Mouse (Mus musculus) lung, postnatal 0 days (tissue): ENCODE data around the gene Il4ra. TPM values are rescaled to one million over a fixed set of nuclear protein-coding genes. Genes with fewer than 3 reads are reported as not detected.

Source experiments
- ATAC-seq: fragments of 200-750 bp; cut with Nextera tagmentation; 2 replicates; pipeline ENCODE4 v1.8.0; 2017; ENCODE audit warnings: moderate library complexity
- DNase-seq: peaks from one replicate; pipeline ENCODE4 v3.0.0-alpha.2; 2016; ENCODE audit warnings: low spot score
- H3K27ac ChIP-seq: fragments of 300-500 bp; sonication (generic); 2 replicates; pipeline ENCODE4 v1.5.1; 2014; ENCODE audit warnings: antibody characterized with exemption, mild to moderate bottlenecking, low read length, mixed read lengths
- H3K27me3 ChIP-seq: fragments of 300-500 bp; sonication (generic); replicated peaks from 2 replicates; pipeline ENCODE4 v1.6.1; 2014; ENCODE audit warnings: low read length, mixed read lengths; ENCODE audit not compliant: insufficient read depth
- H3K36me3 ChIP-seq: fragments of 300-500 bp; sonication (generic); 2 replicates; pipeline ENCODE4 v1.6.1; 2014; ENCODE audit warnings: low read length, mixed read lengths; ENCODE audit not compliant: insufficient read depth
- H3K4me1 ChIP-seq: fragments of 300-500 bp; sonication (generic); 2 replicates; pipeline ENCODE4 v1.6.1; 2014; ENCODE audit warnings: antibody characterized with exemption, low read depth, low read length, mixed read lengths; ENCODE audit not compliant: insufficient read depth
- H3K4me2 ChIP-seq: fragments of 300-500 bp; sonication (generic); replicated peaks from 2 replicates; pipeline ENCODE4 v1.6.1; 2014; ENCODE audit warnings: low read depth, mild to moderate bottlenecking, low read length, moderate library complexity, mixed read lengths
- H3K4me3 ChIP-seq: fragments of 300-500 bp; sonication (generic); 2 replicates; pipeline ENCODE4 v1.5.1; 2014; ENCODE audit warnings: low read depth, low read length
- H3K9ac ChIP-seq: fragments of 300-500 bp; sonication (generic); replicated peaks from 2 replicates; pipeline ENCODE4 v1.6.1; 2014; ENCODE audit warnings: low read depth, mild to moderate bottlenecking
- H3K9me3 ChIP-seq: fragments of 300-500 bp; sonication (generic); 2 replicates; pipeline ENCODE4 v1.6.1; 2016; ENCODE audit warnings: low read length, mixed read lengths
- CTCF ChIP-seq: IDR thresholded peaks from 2 replicates; pipeline ENCODE4 v1.5.1; 2016; ENCODE audit warnings: antibody characterized with exemption, mild to moderate bottlenecking
- EP300 ChIP-seq: IDR thresholded peaks from 2 replicates; pipeline ENCODE4 v1.6.1; 2016; ENCODE audit warnings: antibody characterized with exemption, mild to moderate bottlenecking, control low read depth
- WGBS: fragments of 180-500 bp; shearing (Covaris S2); extraction: QIAGEN DNeasy Blood & Tissue Kit; methylation state at CpG from one replicate; pipeline ENCODE4 v1.1.7; 2014; 5-methylcytosine and 5-hydroxymethylcytosine counted together
- polyA plus RNA-seq: library from polyadenylated mRNA; unstranded; fragments of >200 nt; fragmentation: Nextera tagmentation; extraction: Ambion mirVana; gene quantifications from 2 replicates; pipeline ENCODE4 v1.2.1, GENCODE M21; 2015

The Il4ra gene
- polyA plus RNA-seq, 1 experiment from 2014 or later: 29.7 TPM

DNA sequence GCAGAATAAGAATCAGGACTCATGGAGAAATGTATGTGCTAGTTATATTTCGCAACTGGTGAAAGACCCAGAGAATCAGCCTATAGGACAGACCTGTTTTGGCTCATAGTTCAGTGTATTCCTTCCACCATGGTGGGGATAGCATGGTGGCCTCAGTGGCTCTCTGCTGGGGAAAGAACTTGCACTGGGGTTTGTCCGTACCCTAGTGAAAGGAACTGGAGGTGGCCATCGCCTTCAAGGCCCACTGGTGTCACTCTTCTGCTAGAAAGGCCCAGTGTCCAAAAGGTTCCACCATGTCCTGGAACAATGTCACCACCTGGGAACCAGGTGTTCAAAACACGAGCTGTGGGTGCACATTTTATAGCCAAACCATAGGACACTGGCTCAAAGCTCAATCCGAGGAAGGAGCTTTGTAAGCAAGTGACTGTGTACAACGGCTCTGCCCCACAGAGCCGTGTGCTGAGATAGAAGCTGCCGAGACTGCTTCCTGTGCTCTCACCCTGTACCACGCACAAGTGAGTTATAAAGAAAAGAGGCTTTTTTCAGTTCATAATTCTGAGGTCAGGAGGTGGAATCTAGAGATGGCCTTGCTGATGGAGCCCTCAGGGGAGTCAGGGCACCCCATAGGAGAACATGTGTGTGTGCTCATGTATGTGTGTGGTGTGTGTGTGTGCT, 27.8 kb downstream of the Il4ra start:
- peaks cover 19% of the 10 kb centered on the region; the same call in 1 of the 2 replicates for H3K4me1 ChIP-seq
- ATAC-seq (no peak), DNase-seq (no peak)
- H3K4me2 ChIP-seq: no peak overlapping the region
- no peaks in the 10 kb centered on the region for H3K27me3 ChIP-seq
- 73% methylated on average over 9 of the region's 9 CpGs for WGBS
- H3K4me3 ChIP-seq: no peak overlapping the region
- no peak for TF ChIP-seq CTCF
- TF ChIP-seq EP300: no peak
- H3K9me3 ChIP-seq: no peaks in the 10 kb centered on the region
- no peak overlapping the region for H3K9ac ChIP-seq
- no peak overlapping the region for H3K27ac ChIP-seq
- peaks cover 8% of the 10 kb centered on the region; the same call in 1 of the 2 replicates for H3K36me3 ChIP-seq

DNA sequence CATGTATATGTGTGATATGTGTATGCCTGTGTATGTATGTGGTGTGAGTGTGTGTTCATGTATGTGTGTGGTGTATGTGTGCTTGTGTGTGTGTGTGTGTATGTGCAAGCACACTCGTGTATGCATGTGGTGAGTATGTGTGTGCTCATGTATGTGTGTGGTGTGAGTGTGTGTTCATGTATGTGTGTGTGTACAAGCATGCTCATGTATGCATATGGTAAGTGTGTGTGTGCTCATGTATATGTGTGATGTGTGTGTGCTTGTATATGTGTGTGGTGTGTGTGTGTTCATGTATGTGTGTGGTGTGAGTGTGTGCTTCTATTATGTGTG, 28.3 kb downstream of the Il4ra start:
- no peak overlapping the region for H3K27ac ChIP-seq

DNA sequence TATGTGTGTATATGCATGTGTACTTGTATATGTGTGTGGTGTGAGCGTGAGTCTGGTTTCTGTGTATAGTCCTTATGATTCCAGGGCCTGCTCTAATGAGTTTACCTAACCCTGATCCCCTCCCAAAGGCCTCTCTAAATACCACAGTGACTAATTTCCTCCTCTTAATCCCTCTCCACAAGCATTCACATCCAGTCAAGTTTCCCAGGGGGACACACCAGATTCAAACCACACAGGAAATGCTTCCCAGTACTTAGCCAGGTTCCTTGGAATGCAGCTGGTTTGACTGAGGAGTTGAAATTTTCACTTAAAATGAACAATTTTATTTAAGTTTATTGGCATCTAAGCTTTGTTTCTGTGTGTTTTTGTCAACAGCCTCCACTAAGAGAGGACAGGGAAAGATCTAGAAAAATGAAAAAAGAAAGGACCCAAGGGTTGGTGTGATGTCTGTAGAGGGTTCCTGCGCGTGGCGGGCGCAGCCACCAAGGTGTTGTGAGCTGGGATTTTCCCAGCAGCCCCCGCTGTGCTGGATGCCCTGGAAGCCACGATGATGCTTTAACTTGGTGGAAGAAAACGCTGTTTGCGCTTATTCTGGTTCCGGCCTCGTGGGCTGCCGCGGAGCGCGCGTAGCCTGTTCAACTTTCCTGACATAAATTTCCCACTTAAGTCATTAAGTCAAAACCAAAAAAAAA, 28.9 kb downstream of the Il4ra start:
- Histone ChIP-seq H3K4me1 (peaks cover 19% of the 10 kb centered on the region; the same call in 1 of the 2 replicates), H3K4me3 (peak overlapping the region; percentile 25), H3K36me3 (peaks cover 2% of the 10 kb centered on the region; the same call in 1 of the 2 replicates), H3K27me3 (no peaks in the 10 kb centered on the region), H3K9ac (0 out of 2 replicates have a peak overlapping the region, but pooled peaks have one; percentile 16), H3K4me2 (peak overlapping the region; percentile 62), H3K9me3 (no peaks in the 10 kb centered on the region), H3K27ac (0 out of 2 replicates have a peak overlapping the region, but pooled peaks have one; percentile 9)
- ATAC-seq (peak; percentile 60), DNase-seq (peak; percentile 85)
- TF ChIP-seq CTCF (no peak), EP300 (peak; percentile 90)
- WGBS: 9% methylated on average over 16 of the region's 16 CpGs

More for the DNA sequence above, 28.3 kb downstream of the Il4ra start:
- Histone ChIP-seq H3K4me1 (peaks cover 19% of the 10 kb centered on the region; the same call in 1 of the 2 replicates), H3K27me3 (no peaks in the 10 kb centered on the region), H3K9me3 (no peaks in the 10 kb centered on the region), H3K4me2 (no peak overlapping the region), H3K9ac (no peak overlapping the region), H3K4me3 (no peak overlapping the region), H3K36me3 (peaks cover 8% of the 10 kb centered on the region; the same call in 1 of the 2 replicates)
- no peak for DNase-seq
- TF ChIP-seq CTCF (no peak), EP300 (no peak)
- ATAC-seq: no peak
- 100% methylated on average over 1 of the region's 1 CpGs for WGBS

DNA sequence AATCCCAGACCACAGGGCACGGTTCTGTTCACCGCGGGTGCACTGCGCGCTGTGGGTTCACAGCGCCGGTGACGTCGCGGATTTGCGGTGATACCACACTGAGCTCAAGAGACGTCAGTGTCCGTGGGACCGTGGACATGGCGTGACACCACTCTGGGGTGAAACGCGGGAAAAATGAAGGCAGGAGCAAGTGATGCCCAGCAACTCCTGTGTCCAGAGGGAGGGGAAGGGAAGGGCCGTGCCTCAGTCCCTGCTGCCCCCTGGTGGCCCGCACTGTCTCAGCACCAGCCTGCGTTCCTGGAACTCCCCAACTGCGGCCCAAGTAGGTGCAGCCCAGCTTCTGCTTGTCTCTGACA, 29.4 kb downstream of the Il4ra start:
- Histone ChIP-seq H3K27ac (no peak overlapping the region), H3K27me3 (no peaks in the 10 kb centered on the region), H3K9ac (0 out of 2 replicates have a peak overlapping the region, but pooled peaks have one; percentile 16), H3K9me3 (no peaks in the 10 kb centered on the region), H3K36me3 (no peaks in the 10 kb centered on the region), H3K4me2 (peak overlapping the region; percentile 62), H3K4me1 (peaks cover 19% of the 10 kb centered on the region; the same call in 1 of the 2 replicates), H3K4me3 (peak overlapping the region; percentile 25)
- WGBS: under 1% methylated on average over 21 of the region's 21 CpGs
- DNase-seq: peak; percentile 93
- peak; percentile 99 for TF ChIP-seq CTCF
- TF ChIP-seq EP300: no peak
- ATAC-seq: peak; percentile 69

DNA sequence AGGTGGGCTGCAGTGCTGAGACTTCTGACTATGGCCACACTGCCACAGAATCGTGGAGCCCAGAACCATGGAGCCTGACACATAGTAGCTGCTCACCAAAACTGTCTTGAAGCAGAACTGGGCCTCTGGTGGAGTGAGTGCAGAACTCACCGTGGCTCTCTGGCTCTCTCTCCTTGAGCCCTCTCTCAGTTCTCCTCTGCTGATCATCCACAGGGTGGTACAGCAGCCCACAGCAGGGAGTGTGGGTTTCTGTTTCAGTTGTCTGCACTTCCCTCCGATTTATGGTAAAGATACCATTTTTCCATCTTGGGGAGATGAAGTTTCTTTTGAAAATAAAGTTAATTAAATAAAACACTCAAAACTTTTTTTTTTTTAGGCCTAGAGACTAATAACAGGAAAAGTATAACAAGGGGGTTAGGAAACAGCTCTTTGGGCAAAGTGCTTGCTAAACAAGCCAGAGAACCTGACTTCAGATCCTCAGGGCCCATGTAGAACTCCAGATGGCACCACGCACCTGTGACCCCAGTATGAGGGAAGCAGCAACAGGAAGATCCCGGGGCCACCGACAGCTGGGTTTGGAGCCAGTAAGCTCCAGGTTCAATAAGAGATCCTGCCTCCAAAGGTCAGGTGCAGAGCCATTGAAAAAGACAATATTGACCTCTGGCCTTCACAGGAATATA, 31.5 kb downstream of the Il4ra start:
- Histone ChIP-seq H3K9me3 (no peaks in the 10 kb centered on the region), H3K4me2 (no peak overlapping the region), H3K9ac (no peak overlapping the region), H3K36me3 (no peaks in the 10 kb centered on the region), H3K27me3 (no peaks in the 10 kb centered on the region), H3K4me1 (peaks cover 6% of the 10 kb centered on the region; the same call in 1 of the 2 replicates), H3K27ac (no peak overlapping the region), H3K4me3 (no peak overlapping the region)
- ATAC-seq (no peak), DNase-seq (no peak)
- TF ChIP-seq CTCF: no peak
- no peak for TF ChIP-seq EP300
- 74% methylated on average over 6 of the region's 6 CpGs for whole genome bisulfite sequencing

DNA sequence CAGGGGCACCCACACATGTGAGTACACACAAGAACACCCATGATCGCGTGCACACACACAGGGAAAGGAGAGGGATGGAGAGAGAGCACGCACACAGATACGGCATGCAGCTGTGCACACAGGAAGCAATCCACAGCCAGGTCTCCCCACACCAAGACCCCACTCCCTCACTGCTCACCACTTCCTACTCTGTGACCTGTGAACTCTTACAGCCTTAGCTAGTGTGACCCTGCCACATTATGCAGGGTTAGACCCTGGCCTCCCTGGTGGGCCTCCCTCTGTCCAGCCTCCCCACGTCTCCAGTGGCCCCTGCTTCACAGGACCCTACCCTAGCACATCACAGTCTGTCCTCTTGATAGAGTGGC, 32.1 kb downstream of the Il4ra start:
- peaks cover 6% of the 10 kb centered on the region; the same call in 1 of the 2 replicates for H3K4me1 ChIP-seq
- no peak overlapping the region for H3K4me3 ChIP-seq
- no peak overlapping the region for H3K4me2 ChIP-seq
- no peaks in the 10 kb centered on the region for H3K36me3 ChIP-seq
- DNase-seq (no peak), ATAC-seq (no peak)
- no peaks in the 10 kb centered on the region for H3K27me3 ChIP-seq
- H3K9ac ChIP-seq: no peak overlapping the region
- WGBS: 89% methylated on average over 5 of the region's 5 CpGs
- H3K9me3 ChIP-seq: no peaks in the 10 kb centered on the region
- TF ChIP-seq EP300: no peak
- TF ChIP-seq CTCF: no peak
- no peak overlapping the region for H3K27ac ChIP-seq
